Mouse (Mus musculus) left cerebral cortex, postnatal 14 days (tissue): ENCODE results near the gene Ruvbl2. TPM values are rescaled to one million over a fixed set of nuclear protein-coding genes. Genes with fewer than 3 reads are reported as not detected.
"Not testable (repeated sequence)": the region's sequence is repeated elsewhere in the genome, so short reads cannot be mapped to it uniquely, and the experiment has no call there.

Experiments used
- DNase-seq, 2 experiments: peaks; one replicate each; pipeline ENCODE4 v3.0.0; 2021 to 2022; ENCODE audit warnings: low spot score in 2 of 2, mixed read lengths in 1 of 2
- intact Hi-C: fragments of 180-260 bp; cut with DNase I; formaldehyde crosslinking; loops from one replicate; pipeline ENCODE4 v1.15.1; 2025
- total RNA-seq, 2 experiments: library from RNA; stranded (reverse); gene quantifications; 2 replicates each; pipeline ENCODE4 v1.2.3; 2021

Ruvbl2 gene
- total RNA-seq, 2 experiments from 2014 or later: 32.1 to 35.6 TPM

DNA sequence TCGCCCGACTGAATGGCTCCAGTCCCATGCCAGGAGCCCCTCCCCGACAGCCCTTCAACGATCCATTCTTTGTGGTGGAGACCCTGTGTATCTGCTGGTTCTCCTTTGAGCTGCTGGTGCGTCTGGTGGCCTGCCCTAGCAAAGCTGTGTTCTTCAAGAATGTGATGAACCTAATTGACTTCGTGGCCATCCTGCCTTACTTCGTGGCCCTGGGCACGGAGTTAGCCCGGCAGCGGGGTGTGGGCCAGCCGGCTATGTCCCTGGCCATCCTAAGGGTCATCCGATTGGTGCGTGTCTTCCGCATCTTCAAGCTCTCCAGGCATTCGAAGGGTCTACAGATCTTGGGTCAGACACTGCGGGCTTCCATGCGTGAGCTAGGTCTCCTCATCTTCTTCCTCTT lies 28.9 kb downstream of the Ruvbl2 start:
- intact Hi-C loops: no loop called here
- no peak for DNase-seq

DNA sequence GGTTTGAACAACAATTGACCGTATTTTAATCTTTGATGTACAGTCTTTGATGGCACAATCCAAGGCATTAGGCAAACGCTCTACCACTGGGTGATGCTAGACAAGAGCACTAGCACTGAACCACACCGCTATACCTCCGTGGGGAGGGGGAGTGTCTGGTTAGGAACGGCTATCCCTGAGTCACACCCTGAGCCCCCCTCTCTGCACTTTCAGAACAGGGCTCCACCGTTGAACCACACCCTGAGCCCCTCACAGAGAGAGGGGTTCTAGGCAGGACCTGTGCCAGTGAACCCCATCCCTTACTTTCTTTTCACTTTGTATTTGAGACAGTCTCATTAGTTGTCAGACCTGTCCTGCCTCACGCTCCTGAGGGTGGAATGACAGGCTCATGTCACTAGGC lies 29.5 kb downstream of the Ruvbl2 start:
- intact Hi-C loops: no loop called here
- no peak for DNase-seq

DNA sequence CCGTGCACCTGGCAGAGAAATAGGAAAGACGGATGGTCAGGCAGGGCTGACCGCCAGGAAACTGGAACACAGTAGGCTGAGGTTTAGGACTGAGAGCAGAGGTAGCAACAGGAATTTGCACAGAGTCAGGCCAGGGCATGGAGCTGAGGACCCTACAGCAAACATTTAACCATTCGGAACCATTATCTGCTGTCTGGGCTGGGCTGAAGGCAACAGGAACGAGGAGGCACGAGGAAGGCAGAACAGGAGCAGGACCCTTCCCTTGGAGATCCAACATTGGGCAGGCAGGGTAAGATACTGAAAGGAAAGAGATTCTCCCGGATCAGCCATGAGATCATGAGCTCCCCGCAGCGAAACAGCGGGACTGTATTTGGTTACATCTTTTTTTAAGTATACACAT lies 30.1 kb downstream of the Ruvbl2 start:
- intact Hi-C loops: no loop called here

DNA sequence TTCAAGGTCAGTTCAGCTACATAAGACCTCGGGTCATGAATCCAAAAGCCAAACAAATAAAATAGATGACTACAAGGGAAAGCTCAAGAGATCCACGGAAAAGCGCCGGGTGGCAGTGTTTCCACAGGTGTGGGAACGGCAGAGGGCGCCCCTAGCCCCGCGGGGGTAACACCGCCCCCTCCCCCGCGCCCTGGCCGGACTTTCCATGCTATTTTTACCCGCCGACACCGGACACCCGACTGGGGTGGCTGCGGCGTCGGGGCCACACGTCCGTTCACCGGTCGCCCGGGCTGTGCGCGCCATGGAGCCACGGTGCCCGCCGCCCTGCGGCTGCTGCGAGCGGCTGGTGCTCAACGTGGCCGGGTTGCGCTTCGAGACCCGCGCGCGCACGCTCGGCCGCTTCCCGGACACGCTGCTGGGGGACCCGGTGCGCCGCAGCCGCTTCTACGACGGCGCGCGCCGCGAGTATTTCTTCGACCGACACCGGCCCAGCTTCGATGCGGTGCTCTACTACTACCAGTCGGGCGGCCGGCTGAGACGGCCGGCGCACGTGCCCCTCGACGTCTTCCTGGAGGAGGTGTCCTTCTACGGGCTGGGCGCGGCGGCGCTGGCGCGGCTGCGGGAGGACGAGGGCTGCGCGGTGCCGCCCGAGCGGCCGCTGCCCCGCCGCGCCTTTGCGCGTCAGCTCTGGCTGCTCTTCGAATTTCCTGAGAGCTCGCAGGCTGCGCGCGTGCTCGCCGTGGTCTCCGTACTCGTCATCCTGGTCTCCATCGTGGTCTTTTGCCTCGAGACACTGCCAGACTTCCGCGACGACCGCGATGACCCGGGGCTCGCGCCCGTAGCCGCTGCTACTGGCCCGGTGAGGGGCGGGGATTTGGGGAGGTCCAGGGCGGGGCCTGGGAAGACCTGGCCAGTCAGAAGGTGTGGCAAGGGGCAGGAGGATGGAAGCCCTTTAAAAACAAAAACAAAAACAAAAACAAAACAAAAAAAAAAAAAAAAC lies 31.4 kb downstream of the Ruvbl2 start:
- intact Hi-C loops: no loop called here
- DNase-seq: no peak

More for the DNA sequence above, 30.1 kb downstream of the Ruvbl2 start:
- DNase-seq: no peak

DNA sequence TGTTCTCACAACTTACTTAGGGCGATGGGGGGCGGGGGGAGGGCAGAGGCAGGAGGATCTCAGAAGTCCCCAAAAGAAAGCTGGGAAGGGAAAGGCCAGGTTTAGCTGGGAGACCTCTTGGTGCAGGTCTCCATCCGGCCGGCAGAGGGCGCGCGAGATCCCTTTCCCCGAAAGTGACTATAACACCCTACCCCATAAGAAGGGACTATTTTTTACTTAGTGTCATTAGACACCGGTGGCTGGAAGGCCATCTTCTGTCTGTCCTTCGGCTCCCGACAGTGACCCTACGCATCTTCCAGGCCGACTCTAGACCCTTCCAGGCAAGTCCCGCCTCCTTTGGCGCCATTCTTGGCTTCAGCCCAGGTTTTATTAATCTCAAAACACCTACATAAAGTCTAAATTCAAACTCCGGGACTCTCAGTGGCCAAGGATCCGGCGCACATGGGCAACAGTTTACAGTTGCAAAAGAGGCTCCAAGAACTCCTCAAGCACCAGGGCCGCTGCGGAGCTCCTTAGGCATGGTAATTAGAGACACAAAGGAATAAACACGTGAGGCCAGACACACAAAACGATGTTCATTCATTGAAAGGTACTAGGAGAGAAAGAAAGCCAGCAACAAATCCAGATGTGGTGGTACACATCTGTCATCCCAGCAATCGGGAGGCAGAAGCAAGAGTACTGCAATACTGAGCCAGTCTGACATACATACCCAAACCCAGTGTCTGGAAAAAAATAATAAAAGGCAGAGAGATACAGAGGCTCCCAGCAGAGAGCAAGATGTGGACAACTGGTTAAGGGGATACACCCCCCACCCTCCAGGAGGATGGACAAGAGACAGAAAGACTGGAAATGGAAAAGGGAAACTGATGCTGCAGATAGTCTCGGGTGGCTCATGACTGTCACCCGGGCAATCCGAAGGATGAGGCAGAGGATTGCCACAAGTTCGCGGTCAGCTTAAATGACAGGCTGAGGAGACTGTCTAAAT lies 32.5 kb downstream of the Ruvbl2 start, which contains the start of gene Kcna7:
TSS of gene Kcna7 (plus strand) at position 563 of the 985 bp plus-strand sequence.
- DNase-seq: peak; percentile 57 to 72
- intact Hi-C loops: loop anchor here (2.0 kb wide), 1 partner anchor 155 kb away; no protein-coding TSS in a partner anchor

DNA sequence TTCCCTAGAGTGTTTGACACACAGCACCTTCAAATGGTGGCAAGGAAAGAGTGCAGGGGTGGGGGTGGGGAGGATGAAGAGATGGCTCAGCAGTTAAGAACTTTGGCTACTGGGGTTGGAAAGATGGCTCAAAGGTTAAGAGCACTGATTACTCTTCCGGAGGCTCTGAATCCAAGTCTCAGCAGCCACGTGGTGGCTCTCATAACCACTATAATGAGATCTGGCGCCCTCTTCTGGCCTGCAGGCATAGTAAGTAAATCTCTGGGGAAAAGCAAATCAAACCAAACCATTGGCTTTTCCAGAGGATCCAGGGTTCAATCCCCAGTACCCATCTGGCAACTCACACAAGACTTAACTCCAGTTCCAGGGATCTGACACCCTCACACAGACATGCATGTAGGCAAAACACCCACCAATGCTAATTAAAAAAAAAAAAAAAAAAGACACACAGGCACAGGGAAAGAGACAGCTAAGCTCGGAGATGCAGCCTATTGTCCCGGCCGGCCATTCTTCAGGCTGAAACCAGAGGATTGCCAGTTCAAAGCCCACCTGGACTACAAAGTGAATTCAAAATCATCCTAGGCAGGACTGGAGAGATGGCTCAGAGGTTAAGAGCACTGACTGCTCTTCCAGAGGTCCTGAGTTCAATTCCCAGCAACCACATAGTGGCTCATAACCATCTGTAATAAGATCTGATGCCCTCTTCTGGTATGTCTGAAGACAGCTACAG lies 34.2 kb downstream of the Ruvbl2 start:
- DNase-seq: peak; percentile 49 to 51
- intact Hi-C loops: loop anchor here (2.0 kb wide), 1 partner anchor 157 kb away; no protein-coding TSS in a partner anchor

DNA sequence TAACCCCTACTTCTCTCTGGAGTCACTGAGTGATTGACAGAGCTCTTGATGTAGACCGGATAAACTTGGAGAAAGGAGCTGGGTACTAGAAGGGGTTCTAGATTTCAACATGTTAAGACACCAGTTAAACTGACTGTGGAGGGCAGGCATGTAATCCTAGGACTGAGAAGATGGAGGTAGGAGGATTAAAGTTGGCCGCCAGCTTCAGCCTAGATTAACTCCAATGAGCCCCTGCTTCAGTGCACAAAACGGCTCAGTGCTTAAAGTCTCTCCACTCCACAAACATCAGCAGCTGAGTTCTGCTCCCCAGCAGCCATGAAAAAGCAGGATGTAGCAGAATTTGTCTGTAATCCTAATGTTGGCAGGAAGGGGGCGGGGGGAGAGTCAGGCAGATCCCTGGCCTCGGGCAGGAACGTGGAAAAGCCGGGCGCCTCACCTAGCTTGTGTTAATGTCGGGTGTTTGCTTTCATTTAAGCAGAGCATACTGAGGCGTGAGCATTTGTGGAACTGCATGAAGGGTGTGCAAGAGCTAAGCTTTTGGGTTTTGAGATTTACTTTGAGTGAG lies 36.3 kb downstream of the Ruvbl2 start:
- DNase-seq: no peak
- intact Hi-C loops: no loop called here

DNA sequence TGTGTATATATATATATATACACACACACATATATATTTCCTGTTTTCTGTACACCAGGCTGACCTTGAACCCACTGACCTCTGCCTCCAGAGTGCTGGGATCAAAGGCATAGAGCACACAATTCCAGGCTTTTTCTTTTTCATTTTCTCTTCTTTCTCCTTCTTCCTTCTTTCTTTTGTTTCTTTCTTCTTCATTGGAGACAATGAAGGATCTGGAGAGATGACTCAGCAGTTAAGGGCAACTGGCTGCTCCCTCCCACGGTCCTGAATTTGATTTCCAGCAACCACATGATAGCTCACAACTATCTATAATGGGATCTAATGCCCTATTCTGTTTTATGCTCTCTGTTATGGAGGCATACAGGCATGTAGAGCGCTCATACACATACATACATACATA lies 41.1 kb downstream of the Ruvbl2 start:
- no peak for DNase-seq
- intact Hi-C loops: no loop called here

DNA sequence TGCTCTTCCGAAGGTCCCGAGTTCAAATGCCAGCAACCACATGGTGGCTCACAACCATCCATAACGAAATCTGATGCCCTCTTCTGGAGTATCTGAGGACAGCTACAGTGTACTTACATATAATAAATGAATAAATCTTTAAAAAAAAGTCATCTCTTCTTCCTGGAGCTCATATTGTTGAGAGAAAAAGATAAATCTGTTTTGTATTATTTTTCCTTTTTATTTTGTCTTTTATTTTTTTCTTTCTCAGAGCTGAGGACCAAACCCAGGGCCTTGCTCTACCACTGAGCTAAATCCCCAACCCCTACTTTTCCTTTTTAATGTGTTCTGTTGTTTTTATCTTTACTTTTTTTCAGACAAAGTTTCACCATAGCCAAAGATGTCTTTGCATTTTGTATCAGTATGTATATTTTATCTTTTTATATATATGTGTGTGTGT lies 41.5 kb downstream of the Ruvbl2 start:
- DNase-seq, intact Hi-C loops: not testable (repeated sequence)

DNA sequence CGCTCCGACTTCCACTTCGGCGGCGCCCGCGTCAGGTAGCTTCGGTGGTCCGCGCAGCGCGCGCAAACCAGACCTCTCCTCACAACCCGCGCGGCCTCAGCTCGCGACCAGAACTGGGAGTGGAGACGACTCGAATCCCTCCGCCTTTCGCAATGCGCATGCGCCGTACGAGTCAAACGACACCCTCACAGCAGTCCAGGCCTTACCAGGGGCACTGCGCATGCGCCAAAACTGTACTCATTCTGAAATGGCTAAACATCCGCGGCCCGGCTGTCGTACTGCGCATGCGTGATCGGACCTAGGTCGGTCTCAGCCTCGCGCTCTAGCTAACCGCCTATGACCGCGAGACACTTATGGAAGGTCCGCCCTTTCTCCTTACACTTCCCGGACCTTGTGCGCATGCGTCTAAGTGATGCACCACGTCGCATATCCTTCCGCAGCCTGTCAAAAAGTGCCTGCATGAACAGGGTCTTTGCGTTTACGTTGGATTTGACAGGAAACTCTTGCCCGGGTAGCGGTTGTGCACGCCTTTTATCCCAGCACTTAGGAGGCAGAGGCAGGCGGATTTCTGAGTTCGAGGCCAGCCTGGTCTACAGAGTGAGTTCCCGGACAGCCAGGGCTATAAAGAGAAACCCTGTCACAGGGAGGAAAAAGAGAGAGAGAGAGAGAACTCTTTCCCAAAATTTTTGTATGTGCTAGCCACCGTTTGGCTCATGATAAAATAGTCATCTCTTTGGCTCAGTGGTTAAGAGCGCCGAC lies 42.1 kb downstream of the Ruvbl2 start, which contains the start of gene Snrnp70:
TSS of gene Snrnp70 (minus strand) at position 165 of the 759 bp plus-strand sequence.
- peak; percentile 100 for DNase-seq
- intact Hi-C loops: no loop called here

DNA sequence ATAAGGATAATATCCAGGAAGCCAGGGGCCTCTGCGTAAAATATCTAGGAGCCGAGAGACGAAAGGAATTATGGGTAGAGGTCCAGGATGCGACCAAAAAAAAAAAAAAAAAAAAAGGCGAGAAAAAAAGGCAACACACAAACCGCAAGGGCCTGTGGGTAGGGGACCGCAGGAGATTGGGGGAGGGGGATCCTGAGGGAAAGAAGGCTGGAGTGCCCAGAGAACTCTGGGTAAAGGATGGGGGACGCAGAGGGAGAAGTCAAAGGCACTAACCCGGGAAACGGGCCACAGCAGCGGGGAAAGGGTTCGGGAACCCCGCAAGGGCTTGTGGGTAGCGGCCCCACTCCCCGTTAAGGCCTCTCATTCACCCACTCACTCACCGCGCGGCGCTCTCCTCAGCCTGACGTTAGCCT lies 42.8 kb downstream of the Ruvbl2 start:
- intact Hi-C loops: no loop called here
- peak in 1 of 2 experiments; percentile 76 for DNase-seq

DNA sequence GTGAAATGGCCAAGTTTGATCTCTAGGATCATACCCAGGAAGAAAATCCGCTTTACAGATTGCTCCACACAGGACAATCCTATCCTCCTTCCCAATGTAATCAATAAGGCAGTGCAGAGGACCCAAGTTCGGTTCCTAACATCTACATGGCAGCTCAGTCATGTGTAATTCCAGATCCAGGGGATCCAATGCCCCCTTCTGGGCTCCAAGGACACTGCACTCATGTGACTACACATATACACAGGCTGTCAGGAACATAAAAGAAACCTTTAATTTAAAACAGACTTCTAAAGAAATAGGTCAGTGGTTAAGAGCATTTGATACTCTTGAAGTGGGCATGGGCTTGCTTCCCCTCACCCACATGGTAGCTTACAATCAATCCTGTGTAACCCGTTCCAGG lies 51.8 kb downstream of the Ruvbl2 start:
- intact Hi-C loops: no loop called here
- DNase-seq: no peak

DNA sequence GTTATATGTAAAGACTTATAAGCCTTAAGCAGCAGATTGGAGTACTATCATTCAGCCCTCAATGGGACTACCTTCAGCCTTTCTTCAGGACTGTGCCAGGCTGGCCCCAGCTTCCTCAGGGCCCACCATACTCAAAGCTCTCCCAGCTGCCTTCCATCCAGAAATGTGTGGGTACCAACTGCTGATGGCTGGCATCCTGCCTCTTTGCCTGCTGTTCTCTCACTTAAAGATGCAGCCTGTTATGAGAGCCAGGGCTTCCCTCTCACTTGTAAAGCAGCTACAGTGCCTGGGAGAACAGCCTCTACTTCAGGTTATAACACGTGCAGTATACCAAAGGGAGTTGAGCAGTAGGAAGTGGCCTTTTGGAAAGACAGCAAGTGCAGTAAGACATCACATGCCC lies 61.8 kb downstream of the Ruvbl2 start:
- intact Hi-C loops: no loop called here
- peak in 1 of 2 experiments; percentile 76 for DNase-seq

DNA sequence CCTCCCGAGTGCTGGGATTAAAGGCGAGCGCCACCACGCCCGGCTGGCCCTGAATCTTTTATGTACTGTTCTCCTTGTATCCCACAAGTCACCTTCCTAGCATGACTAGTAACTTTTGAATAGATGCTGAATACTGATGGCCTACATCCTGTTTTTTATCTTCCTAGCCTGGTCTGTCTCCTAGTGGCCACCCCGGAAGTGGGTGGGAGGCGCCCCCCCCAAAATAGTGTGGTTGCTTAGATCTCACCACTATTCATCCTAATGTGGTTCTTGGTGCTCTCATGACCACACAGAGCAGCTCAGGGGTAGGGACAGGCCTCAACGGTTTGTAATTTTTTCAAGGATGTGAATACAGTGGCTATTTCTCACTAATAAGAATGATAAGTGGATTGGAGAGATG lies 63.3 kb downstream of the Ruvbl2 start:
- intact Hi-C loops: no loop called here

DNA sequence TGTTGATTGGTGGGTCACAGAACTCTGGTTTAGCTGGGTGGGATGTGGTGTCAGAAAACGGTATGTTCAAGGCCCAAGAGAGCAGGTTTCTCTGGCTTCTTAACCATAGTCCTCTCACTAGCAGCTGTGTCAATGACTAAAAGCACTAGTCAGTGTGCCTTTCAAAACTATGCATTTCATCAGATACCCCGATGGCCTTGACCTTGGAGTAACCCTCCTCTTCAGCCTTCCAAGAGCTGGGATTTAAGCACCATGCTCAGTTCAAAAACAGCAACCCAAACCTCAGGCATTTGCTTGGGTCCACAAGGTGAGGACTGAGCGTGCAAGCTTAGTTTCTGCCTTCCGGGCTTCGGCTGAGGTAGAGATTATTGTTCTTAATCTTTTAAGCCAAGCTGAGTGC lies 65.5 kb downstream of the Ruvbl2 start:
- intact Hi-C loops: no loop called here
- no peak for DNase-seq

More for the DNA sequence above, 63.3 kb downstream of the Ruvbl2 start:
- no peak for DNase-seq
